30 mouse cellular contexts compared by ENCODE assay signal in genomic region chr4:144719691-144720090, GRCm38 (mm10). TPM values are rescaled to one million over a fixed set of nuclear protein-coding genes. Genes with fewer than 3 reads are reported as not detected.
A peak's percentile ranks its signal among the peaks of the same experiment; 100 is the strongest.
DNase-seq lines count a peak whose midpoint lies in the region; ATAC-seq lines count a peak whose summit lies in the region.
"Had no signal": no experiment of that assay in that cellular context is flagged by ENCODE, and none has a peak within 500 bp of the region (broad histone marks: within the 10 kb centered on the region; RNA-seq: fewer than 3 reads in every experiment).

No protein-coding gene starts in this region.

- peak; percentile 33; the same call in 1 of the 2 replicates for ATAC-seq in megakaryocyte, adult 5-6 weeks (ENCODE audit: poor library complexity, severe bottlenecking)
- no peak for ATAC-seq in frontal cortex, adult (ENCODE audit: low TSS enrichment)
- ATAC-seq: activated CD4-positive, CD25-positive, alpha-beta regulatory T cell, adult 4 months; CD4-positive, CD25-positive, alpha-beta regulatory T cell, adult 4 months; Patski had no signal

- peak; percentile 2 for DNase-seq in 416B (ENCODE audit: low read depth)
- peak; percentile 65 for DNase-seq in fat pad, adult 2 months (ENCODE audit: extremely low read depth, low read depth, low spot score)
- peak; percentile 51 for DNase-seq in gonadal fat pad, adult 2 months (ENCODE audit: low read depth)
- DNase-seq in adrenal gland, postnatal 36 days, result no peak
- DNase-seq in kidney, postnatal 14 days, result no peak
- no peak for DNase-seq in Muller cell, postnatal 12 days (ENCODE audit: inconsistent ontology term)
- DNase-seq: adrenal gland, adult 2 months; adrenal gland, adult 8-10 months; adrenal gland, postnatal 10 days; adrenal gland, postnatal 14 days; adrenal gland, postnatal 25 days; B cell, adult 2 months; cerebellum, adult 11 months; cerebellum, adult 11-12 months; cerebellum, adult 18-20 months; cerebellum, adult 2 months; cerebellum, adult 8-10 months had no signal

RNA-seq across cellular contexts. Expression of gene Gm13178, which starts 1.5 kb away (rescaled TPM):
- polyA plus RNA-seq in gonadal fat pad, adult 2 months (2012; rRNA removed), result not detected in 2 replicates
- total RNA-seq in megakaryocyte, adult 5-6 weeks (2015), result not detected in 2 replicates
- not detected in 2 replicates for total RNA-seq in megakaryocyte, adult 5-6 weeks (2017)
- not detected for total RNA-seq in adrenal gland, postnatal 36 days (2021)
- total RNA-seq: adrenal gland, adult 2 months; adrenal gland, adult 8-10 months; adrenal gland, postnatal 10 days; adrenal gland, postnatal 14 days; CH12.LX; ES-E14; MEL had no signal
- polyA plus RNA-seq: activated CD4-positive, CD25-positive, alpha-beta regulatory T cell, adult 4 months; adrenal gland, adult 2 months; brain, embryonic 14.5 days; C2C12; CD4-positive, CD25-positive, alpha-beta regulatory T cell, adult 4 months; cerebellum, adult 2 months; G1E had no signal

RNA-seq across cellular contexts. Expression of gene Gm436, which starts 33.5 kb away (rescaled TPM):
- polyA plus RNA-seq in gonadal fat pad, adult 2 months (2012; rRNA removed), result not detected in 2 replicates
- not detected in 2 replicates for total RNA-seq in megakaryocyte, adult 5-6 weeks (2015)
- not detected in 2 replicates for total RNA-seq in megakaryocyte, adult 5-6 weeks (2017)
- total RNA-seq in adrenal gland, postnatal 36 days (2021), result not detected
- total RNA-seq: adrenal gland, adult 18-20 months; adrenal gland, adult 2 months; adrenal gland, adult 8-10 months; adrenal gland, postnatal 10 days; adrenal gland, postnatal 14 days; adrenal gland, postnatal 25 days; adrenal gland, postnatal 4 days; CH12.LX; ES-E14; G1E; MEL had no signal
- polyA plus RNA-seq: activated CD4-positive, CD25-positive, alpha-beta regulatory T cell, adult 4 months; adrenal gland, adult 2 months; brain, embryonic 14.5 days; C2C12; CD4-positive, CD25-positive, alpha-beta regulatory T cell, adult 4 months; cerebellum, adult 2 months; G1E; Patski had no signal

Comparison
In these comparisons a context has a peak if more than half of its experiments do, and no peak if none do; other contexts are left out.
1. DNase-seq: peak in 416B (single experiment), fat pad, adult 2 months (single experiment) and gonadal fat pad, adult 2 months (single experiment); none in adrenal gland, postnatal 36 days (0 of 2), kidney, postnatal 14 days (single experiment) and Muller cell, postnatal 12 days (single experiment).